Mouse (Mus musculus) MEL (cell line): ENCODE measurements around the gene Pdss2. TPM values are rescaled to one million over a fixed set of nuclear protein-coding genes. Genes with fewer than 3 reads are reported as not detected.

ENCODE experiments used
- DNase-seq: peaks from one replicate; pipeline ENCODE4 v3.0.0; 2011; ENCODE audit warnings: low read depth, low spot score
- H3K27ac ChIP-seq: 2 replicates; pipeline ENCODE4 v1.5.1; 2012; ENCODE audit warnings: low read depth, mild to moderate bottlenecking, control low read depth, low read length, moderate library complexity; ENCODE audit not compliant: control insufficient read depth
- H3K27me3 ChIP-seq, 2 experiments: fragments of 150-350 bp in 1 of 2; sonication (generic) in 1 of 2; 2 replicates each; pipeline ENCODE4 v1.6.1; 2012; ENCODE audit warnings: low read length in 2 of 2, mild to moderate bottlenecking in 2 of 2, improper control_type of control experiment in 1 of 2, moderate library complexity in 1 of 2; ENCODE audit not compliant: insufficient read depth in 2 of 2, control insufficient read depth in 1 of 2
- H3K36me3 ChIP-seq, 2 experiments: 2 replicates each; pipeline ENCODE4 v1.6.1; 2012 to 2014; ENCODE audit warnings: low read length in 2 of 2, improper control_type of control experiment in 1 of 2, inconsistent platforms in 1 of 2, mild to moderate bottlenecking in 1 of 2; ENCODE audit not compliant: insufficient read depth in 2 of 2, control insufficient read depth in 1 of 2
- H3K4me1 ChIP-seq, 2 experiments: fragments of 150-350 bp in 1 of 2; sonication (generic) in 1 of 2; 2 replicates each; pipeline ENCODE4 v1.6.1; 2012; ENCODE audit warnings: low read length in 2 of 2, improper control_type of control experiment in 1 of 2, mild to moderate bottlenecking in 1 of 2; ENCODE audit not compliant: insufficient read depth in 2 of 2, control insufficient read depth in 1 of 2
- H3K4me3 ChIP-seq, 2 experiments: fragments of 150-350 bp in 1 of 2; sonication (generic) in 1 of 2; 2 replicates each; pipeline ENCODE4 v1.5.1; 2012; ENCODE audit warnings: low read depth in 2 of 2, low read length in 2 of 2, mild to moderate bottlenecking in 2 of 2, moderate library complexity in 2 of 2, control low read depth in 1 of 2, improper control_type of control experiment in 1 of 2; ENCODE audit not compliant: control insufficient read depth in 1 of 2, insufficient read depth in 1 of 2
- H3K79me2 ChIP-seq: 2 replicates; pipeline ENCODE4 v1.6.1; 2012; ENCODE audit warnings: mild to moderate bottlenecking, low read length, moderate library complexity; ENCODE audit not compliant: control insufficient read depth, poor library complexity, insufficient read depth
- H3K9ac ChIP-seq: 2 replicates; pipeline ENCODE4 v1.6.1; 2012; ENCODE audit warnings: low read depth, mild to moderate bottlenecking, control low read depth, low read length, moderate library complexity; ENCODE audit not compliant: control insufficient read depth, poor library complexity, severe bottlenecking
- H3K9me3 ChIP-seq: fragments of 150-350 bp; sonication (generic); replicated peaks from 2 replicates; pipeline ENCODE4 v1.6.1; 2012; ENCODE audit warnings: mild to moderate bottlenecking, low read length, improper control_type of control experiment, moderate library complexity; ENCODE audit not compliant: insufficient read depth
- BHLHE40 ChIP-seq: IDR thresholded peaks from 2 replicates; pipeline ENCODE4 v1.6.1; 2012; ENCODE audit warnings: low read depth, mild to moderate bottlenecking, inconsistent platforms, low read length, improper control_type of control experiment, borderline replicate concordance
- CHD1 ChIP-seq: IDR thresholded peaks from 2 replicates; pipeline ENCODE4 v1.6.1; 2012; ENCODE audit warnings: low read depth, mild to moderate bottlenecking, inconsistent platforms, low read length, improper control_type of control experiment
- CTCF ChIP-seq, 3 experiments: IDR thresholded peaks in 2 of 3; conservative IDR thresholded peaks in 1 of 3; 2 replicates each; pipeline ENCODE4 v1.5.1; 2011 to 2012; ENCODE audit warnings: low read length in 3 of 3, low read depth in 2 of 3, mild to moderate bottlenecking in 2 of 3, improper control_type of control experiment in 1 of 3, inconsistent platforms in 1 of 3, mixed read lengths in 1 of 3, moderate library complexity in 1 of 3; ENCODE audit not compliant: control insufficient read depth in 1 of 3, insufficient read depth in 1 of 3, poor library complexity in 1 of 3, severe bottlenecking in 1 of 3
- ETS1 ChIP-seq: IDR thresholded peaks from 2 replicates; pipeline ENCODE4 v1.6.1; 2012; ENCODE audit warnings: low read depth, mild to moderate bottlenecking, inconsistent platforms, low read length, improper control_type of control experiment, moderate library complexity
- GABPA ChIP-seq: IDR thresholded peaks from 2 replicates; pipeline ENCODE4 v1.6.1; 2012; ENCODE audit warnings: low read depth, mild to moderate bottlenecking, inconsistent platforms, low read length, improper control_type of control experiment, moderate library complexity
- HCFC1 ChIP-seq: IDR thresholded peaks from 2 replicates; pipeline ENCODE4 v1.6.1; 2012; ENCODE audit warnings: low read depth, mild to moderate bottlenecking, inconsistent platforms, low read length, improper control_type of control experiment, moderate library complexity
- MAZ ChIP-seq: IDR thresholded peaks from 2 replicates; pipeline ENCODE4 v1.6.1; 2012; ENCODE audit warnings: low read depth, mild to moderate bottlenecking, inconsistent platforms, low read length, improper control_type of control experiment
- MXI1 ChIP-seq: IDR thresholded peaks from 2 replicates; pipeline ENCODE4 v1.6.1; 2011; ENCODE audit warnings: mild to moderate bottlenecking, low read depth, low read length, improper control_type of control experiment
- NELFE ChIP-seq: IDR thresholded peaks from 2 replicates; pipeline ENCODE4 v1.6.1; 2011; ENCODE audit warnings: low read depth, low read length, improper control_type of control experiment
- NRF1 ChIP-seq: IDR thresholded peaks from 2 replicates; pipeline ENCODE4 v1.6.1; 2014; ENCODE audit warnings: low read depth, mild to moderate bottlenecking, inconsistent platforms, low read length, improper control_type of control experiment, moderate library complexity; ENCODE audit not compliant: poor library complexity, insufficient read depth, severe bottlenecking
- POLR2AphosphoS2 ChIP-seq: IDR thresholded peaks from 2 replicates; pipeline ENCODE4 v1.6.1; 2011; ENCODE audit warnings: low read length, improper control_type of control experiment
- RAD21 ChIP-seq: IDR thresholded peaks from 2 replicates; pipeline ENCODE4 v1.6.1; 2011; ENCODE audit warnings: mild to moderate bottlenecking, low read depth, low read length, improper control_type of control experiment
- RCOR1 ChIP-seq: IDR thresholded peaks from 2 replicates; pipeline ENCODE4 v1.6.1; 2012; ENCODE audit warnings: low read depth, mild to moderate bottlenecking, inconsistent platforms, low read length, improper control_type of control experiment
- SIN3A ChIP-seq: IDR thresholded peaks from 2 replicates; pipeline ENCODE4 v1.6.1; 2012; ENCODE audit warnings: low read length, improper control_type of control experiment, inconsistent platforms
- SMC3 ChIP-seq: IDR thresholded peaks from 2 replicates; pipeline ENCODE4 v1.6.1; 2011; ENCODE audit warnings: low read depth, low read length, improper control_type of control experiment
- TAL1 ChIP-seq: IDR thresholded peaks from 2 replicates; pipeline ENCODE4 v1.6.1; 2012; ENCODE audit warnings: mild to moderate bottlenecking, inconsistent platforms, low read length, moderate library complexity, mixed read lengths
- TBP ChIP-seq: IDR thresholded peaks from 2 replicates; pipeline ENCODE4 v1.8.0; 2011; ENCODE audit warnings: low read depth, low read length, improper control_type of control experiment
- TCF12 ChIP-seq: IDR thresholded peaks from 2 replicates; pipeline ENCODE4 v1.6.1; 2014; ENCODE audit warnings: low read depth, mild to moderate bottlenecking, inconsistent platforms, low read length, improper control_type of control experiment, moderate library complexity
- USF1 ChIP-seq: IDR thresholded peaks from 2 replicates; pipeline ENCODE4 v1.6.1; 2014; ENCODE audit warnings: low read depth, mild to moderate bottlenecking, inconsistent platforms, low read length, improper control_type of control experiment, moderate library complexity
- ZNF384 ChIP-seq: IDR thresholded peaks from 2 replicates; pipeline ENCODE4 v1.6.1; 2012; ENCODE audit warnings: low read depth, mild to moderate bottlenecking, inconsistent platforms, low read length, improper control_type of control experiment
- polyA plus RNA-seq, 2 experiments: library from polyadenylated mRNA; stranded (reverse) in 1 of 2; unstranded in 1 of 2; fragments of >175 nt in 1 of 2; fragments of >200 nt in 1 of 2; gene quantifications; 2 replicates each; pipeline versions ENCODE4 v1.2.1 to v1.2.4; 2012; ENCODE audit warnings: low replicate concordance in 2 of 2, low read depth in 1 of 2; ENCODE audit not compliant: insufficient read length in 2 of 2, insufficient read depth in 1 of 2, missing spikeins in 1 of 2
- total RNA-seq: library from RNA; depleted of rRNA; stranded (reverse); fragments of 300-350 nt; gene quantifications from 2 replicates; pipeline ENCODE4 v1.2.3, GENCODE M21; 2012

Pdss2 gene
- total and polyA plus RNA-seq, 3 experiments: 14.3 to 14.8 TPM; not detected in 1

DNA sequence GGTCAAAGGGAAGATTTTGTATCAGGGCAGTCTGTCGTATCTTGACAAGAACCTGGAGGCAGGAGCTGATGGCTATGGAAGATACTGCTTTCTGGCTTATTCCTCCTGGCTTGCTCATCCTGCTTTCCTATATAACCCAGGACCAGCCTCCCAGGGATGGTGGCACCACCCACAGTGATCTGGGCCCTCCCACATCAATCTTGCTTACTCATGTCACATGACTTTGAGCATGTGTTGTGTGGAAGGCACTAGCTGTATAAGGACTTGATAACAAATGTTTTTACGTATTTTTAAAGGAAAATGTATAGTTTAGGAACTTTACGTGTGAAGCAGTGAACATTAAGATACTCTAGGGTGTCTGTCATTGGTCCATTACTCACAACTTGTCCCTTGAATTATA is 161.4 kb downstream of the Pdss2 start:
- H3K4me1 ChIP-seq: no peaks in the 10 kb centered on the region
- no peak overlapping the region for H3K27ac ChIP-seq
- peak; percentile 61 for TF ChIP-seq USF1
- TF ChIP-seq ZNF384: no peak
- TF ChIP-seq NELFE: no peak
- no peak for TF ChIP-seq BHLHE40
- no peak for TF ChIP-seq POLR2AphosphoS2
- no peaks in the 10 kb centered on the region for H3K79me2 ChIP-seq
- no peak overlapping the region for H3K9ac ChIP-seq
- no peaks in the 10 kb centered on the region for H3K36me3 ChIP-seq
- DNase-seq: no peak
- no peak overlapping the region for H3K4me3 ChIP-seq
- no peaks in the 10 kb centered on the region for H3K27me3 ChIP-seq
- H3K9me3 ChIP-seq: no peaks in the 10 kb centered on the region

DNA sequence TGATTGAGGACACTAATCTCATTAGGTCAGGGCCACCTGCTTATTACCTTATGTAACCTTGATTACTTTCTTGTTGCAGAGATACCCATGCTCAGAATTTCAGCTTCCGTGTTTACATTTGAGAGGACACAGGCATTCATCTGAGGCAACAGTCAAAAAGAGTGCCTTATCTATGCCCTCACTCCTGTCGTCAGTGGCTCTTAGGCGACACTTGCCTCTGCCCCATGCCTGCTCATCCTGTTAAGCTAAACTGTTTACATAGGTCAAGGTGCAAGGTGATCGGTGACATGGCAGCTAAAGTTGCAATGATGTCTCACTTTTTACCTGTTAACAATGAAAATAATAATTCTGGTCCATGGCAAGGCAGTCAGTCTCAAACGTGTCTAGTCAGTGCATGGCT is 163.3 kb downstream of the Pdss2 start:
- Histone ChIP-seq H3K36me3 (no peaks in the 10 kb centered on the region), H3K27me3 (no peaks in the 10 kb centered on the region), H3K27ac (no peak overlapping the region), H3K9me3 (no peaks in the 10 kb centered on the region), H3K79me2 (no peaks in the 10 kb centered on the region), H3K4me1 (no peaks in the 10 kb centered on the region), H3K9ac (no peak overlapping the region)
- DNase-seq: no peak
- TF ChIP-seq CTCF (IDR thresholded peaks at IDR 0.05 in 2 of 3, conservative IDR thresholded peaks at IDR 0.05 in 1 of 3; ENCODE audit: control insufficient read depth in 1 of 3, insufficient read depth in 1 of 3, low read depth in 2 of 3, low read length in 3 of 3, poor library complexity in 1 of 3, severe bottlenecking in 1 of 3) (no peak), TAL1 (no peak), TBP (no peak), GABPA (no peak)
- TF ChIP-seq, all 39 proteins: peak for 0
- H3K4me3 ChIP-seq: no peak overlapping the region

DNA sequence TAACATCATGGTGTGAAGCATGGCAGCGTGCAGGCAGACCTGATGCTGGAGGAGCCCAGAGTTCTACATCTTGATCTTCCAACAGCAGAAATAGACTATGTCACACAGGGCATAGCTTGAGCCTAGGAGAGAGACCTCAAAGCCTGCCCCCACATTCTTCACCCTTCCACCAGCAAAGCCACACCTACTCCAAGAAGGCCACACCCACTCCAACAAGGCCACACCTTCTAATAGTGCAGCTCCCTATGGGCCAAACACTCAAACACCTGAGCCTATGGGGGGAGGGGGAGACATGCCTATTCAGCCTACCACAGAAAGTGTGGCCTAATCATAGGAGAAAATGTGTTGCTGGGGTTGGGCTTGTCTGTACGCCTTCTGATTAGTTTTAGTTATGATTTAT is 171.6 kb downstream of the Pdss2 start:
- DNase-seq: no peak

More for the DNA sequence above, 171.6 kb downstream of the Pdss2 start:
- Histone ChIP-seq H3K9ac (no peak overlapping the region), H3K79me2 (no peaks in the 10 kb centered on the region), H3K27me3 (no peaks in the 10 kb centered on the region), H3K4me3 (no peak overlapping the region), H3K9me3 (no peaks in the 10 kb centered on the region), H3K27ac (no peak overlapping the region), H3K4me1 (no peaks in the 10 kb centered on the region), H3K36me3 (no peaks in the 10 kb centered on the region; a peak in 1 of 4 replicates)
- no peak for TF ChIP-seq CHD1
- no peak for TF ChIP-seq TCF12
- no peak for TF ChIP-seq SIN3A
- TF ChIP-seq ETS1: no peak
- no peak for TF ChIP-seq MAZ
- no peak for TF ChIP-seq RAD21
- no peak for TF ChIP-seq HCFC1
- TF ChIP-seq RCOR1: no peak
- TF ChIP-seq NELFE: no peak
- TF ChIP-seq SMC3: no peak
- TF ChIP-seq NRF1: no peak
- TF ChIP-seq MXI1: no peak
- TF ChIP-seq GABPA: no peak
